Mouse (Mus musculus) midbrain, embryonic 15.5 days (tissue): ENCODE measurements around the gene Phrf1. TPM values are rescaled to one million over a fixed set of nuclear protein-coding genes. Genes with fewer than 3 reads are reported as not detected.

Experiments
- ATAC-seq: fragments of 200-750 bp; cut with Nextera tagmentation; replicated peaks from 2 replicates; pipeline ENCODE4 v1.8.0; 2017; ENCODE audit warnings: moderate TSS enrichment
- H3K27ac ChIP-seq: fragments of 300-500 bp; sonication (generic); 2 replicates; pipeline ENCODE4 v1.5.1; 2015; ENCODE audit warnings: mild to moderate bottlenecking, inconsistent platforms
- H3K27me3 ChIP-seq: fragments of 300-500 bp; sonication (generic); replicated peaks from 2 replicates; pipeline ENCODE4 v1.6.1; 2015; ENCODE audit warnings: inconsistent platforms
- H3K36me3 ChIP-seq: fragments of 300-500 bp; sonication (generic); replicated peaks from 2 replicates; pipeline ENCODE4 v1.6.1; 2015; ENCODE audit warnings: inconsistent platforms
- H3K4me1 ChIP-seq: fragments of 300-500 bp; sonication (generic); 2 replicates; pipeline ENCODE4 v1.6.1; 2015; ENCODE audit warnings: inconsistent platforms
- H3K4me2 ChIP-seq: fragments of 300-500 bp; sonication (generic); 2 replicates; pipeline ENCODE4 v1.6.1; 2015; ENCODE audit warnings: inconsistent platforms, mild to moderate bottlenecking, moderate library complexity
- H3K4me3 ChIP-seq: fragments of 300-500 bp; sonication (generic); 2 replicates; pipeline ENCODE4 v1.5.1; 2015; ENCODE audit warnings: mild to moderate bottlenecking, inconsistent platforms
- H3K9ac ChIP-seq: fragments of 300-500 bp; sonication (generic); 2 replicates; pipeline ENCODE4 v1.6.1; 2015; ENCODE audit warnings: mild to moderate bottlenecking, inconsistent platforms
- H3K9me3 ChIP-seq: fragments of 300-500 bp; sonication (generic); 2 replicates; pipeline ENCODE4 v1.6.1; 2016; ENCODE audit warnings: inconsistent platforms
- whole genome bisulfite sequencing: fragments of 180-500 bp; shearing (Covaris S2); methylation state at CpG from one replicate; pipeline ENCODE4 v1.1.7; 2015; ENCODE audit warnings: mixed read lengths; 5-methylcytosine and 5-hydroxymethylcytosine counted together
- polyA plus RNA-seq: library from polyadenylated mRNA; unstranded; fragments of >200 nt; fragmentation: Nextera tagmentation; extraction: Ambion mirVana; gene quantifications from 2 replicates; pipeline ENCODE4 v1.2.1, GENCODE M21; 2015

The Phrf1 gene
- polyA plus RNA-seq, 1 experiment from 2014 or later: 77.3 TPM

DNA sequence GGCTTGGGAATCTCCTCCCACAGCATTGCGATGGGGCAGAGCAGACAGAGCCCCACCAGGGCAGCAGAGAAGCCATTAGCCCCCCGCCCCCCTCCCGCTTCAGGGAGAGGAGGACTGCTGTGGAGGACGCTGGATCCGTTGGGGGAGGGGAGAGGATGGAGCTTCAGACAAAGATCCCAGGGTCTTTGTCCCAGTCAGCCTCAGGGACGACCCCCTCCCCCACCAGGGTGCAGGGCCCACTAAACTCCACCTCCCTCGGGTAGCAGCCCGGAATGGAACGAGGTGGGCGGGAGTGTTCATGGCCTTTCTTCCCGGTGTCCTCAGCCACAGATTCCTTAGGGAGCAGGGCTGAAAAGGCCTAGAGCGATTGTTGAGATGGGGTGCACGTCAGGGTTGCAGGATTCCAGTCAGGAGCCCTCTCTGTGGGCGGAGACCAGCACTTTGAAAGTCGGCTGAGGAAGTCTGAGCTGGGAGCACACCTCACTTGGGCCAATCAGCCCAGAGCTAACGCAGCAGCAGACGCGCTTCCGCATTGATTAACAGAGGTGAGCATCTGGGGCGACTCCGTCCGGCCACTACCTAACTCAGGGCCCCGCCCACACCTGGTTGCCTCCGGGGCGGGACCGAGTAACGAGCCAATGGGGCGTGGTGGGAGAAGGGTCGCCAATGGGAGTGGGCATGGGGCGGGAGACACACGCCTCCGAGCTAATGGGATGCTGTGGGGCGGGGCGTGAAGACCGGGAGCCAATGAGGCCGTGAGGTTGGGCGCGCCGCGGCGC, 13.3 kb upstream of the Phrf1 start, which contains the start of gene Rassf7:
Gene Rassf7, plus strand, starts transcription at position 760 of the 779 bp plus-strand sequence.
- peak within 1 kb of the TSS; percentile 66 for H3K9ac ChIP-seq
- peak within 1 kb of the TSS; percentile 99 for H3K4me2 ChIP-seq
- no peaks in the 10 kb centered on the region for H3K27me3 ChIP-seq
- no peaks in the 10 kb centered on the region for H3K36me3 ChIP-seq
- ATAC-seq: peak; percentile 96
- WGBS: under 1% methylated on average over 41 of the region's 41 CpGs
- H3K4me3 ChIP-seq: peak within 1 kb of the TSS; percentile 85
- peaks cover 18% of the 10 kb centered on the region for H3K4me1 ChIP-seq
- no peaks in the 10 kb centered on the region for H3K9me3 ChIP-seq
- H3K27ac ChIP-seq: peak within 1 kb of the TSS; percentile 76

DNA sequence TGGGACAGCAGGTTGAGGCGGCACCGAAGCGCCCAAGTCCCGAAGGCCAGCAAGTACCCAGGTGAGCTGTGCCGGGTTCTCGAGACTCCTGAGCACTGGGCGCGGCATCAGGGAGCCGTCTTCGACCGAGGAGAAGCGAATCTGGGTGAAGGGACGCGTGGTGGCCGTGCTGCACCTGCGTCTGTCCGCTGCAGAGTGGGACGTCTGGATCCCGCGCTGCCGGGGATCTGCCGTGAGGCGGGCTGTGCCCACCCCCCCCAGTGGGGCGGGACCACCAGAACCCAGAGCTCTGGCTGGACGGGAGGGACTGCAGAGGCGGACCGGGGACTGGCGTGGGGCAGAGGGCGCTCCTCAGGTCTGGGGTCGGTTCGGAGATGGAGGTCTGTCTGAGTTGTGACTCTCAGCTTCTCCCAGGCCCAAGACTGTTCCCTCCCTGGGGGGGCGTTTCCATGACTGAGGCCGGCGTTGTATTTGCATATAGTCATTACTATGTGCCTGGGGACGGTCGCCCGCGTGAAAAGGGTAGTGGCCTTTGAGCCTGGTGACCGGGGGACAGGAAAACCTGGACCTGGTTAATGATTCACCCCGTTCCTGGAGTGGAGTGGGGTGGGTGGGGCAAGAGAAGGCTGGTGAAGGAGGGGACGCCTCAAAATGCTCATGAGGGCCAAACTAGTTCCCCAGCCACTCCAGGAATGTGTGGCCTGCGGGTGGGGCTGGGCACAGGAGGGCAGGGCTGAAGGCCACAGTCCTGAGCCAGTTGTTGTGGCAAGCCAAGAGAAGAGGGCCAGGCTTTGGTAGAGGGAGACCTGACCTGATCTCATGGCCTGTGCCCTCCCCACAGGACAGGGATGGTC, 12.5 kb upstream of the Phrf1 start:
- WGBS: 1% methylated on average over 42 of the region's 42 CpGs
- peak overlapping the region; percentile 99 for H3K4me2 ChIP-seq
- H3K27ac ChIP-seq: peak overlapping the region; percentile 76
- H3K4me1 ChIP-seq: peaks cover 22% of the 10 kb centered on the region
- H3K9me3 ChIP-seq: no peaks in the 10 kb centered on the region
- H3K9ac ChIP-seq: peak overlapping the region; percentile 66
- ATAC-seq: peak; percentile 61; the same call in 1 of the 2 replicates
- H3K27me3 ChIP-seq: no peaks in the 10 kb centered on the region
- H3K4me3 ChIP-seq: peak overlapping the region; percentile 85
- no peaks in the 10 kb centered on the region for H3K36me3 ChIP-seq

DNA sequence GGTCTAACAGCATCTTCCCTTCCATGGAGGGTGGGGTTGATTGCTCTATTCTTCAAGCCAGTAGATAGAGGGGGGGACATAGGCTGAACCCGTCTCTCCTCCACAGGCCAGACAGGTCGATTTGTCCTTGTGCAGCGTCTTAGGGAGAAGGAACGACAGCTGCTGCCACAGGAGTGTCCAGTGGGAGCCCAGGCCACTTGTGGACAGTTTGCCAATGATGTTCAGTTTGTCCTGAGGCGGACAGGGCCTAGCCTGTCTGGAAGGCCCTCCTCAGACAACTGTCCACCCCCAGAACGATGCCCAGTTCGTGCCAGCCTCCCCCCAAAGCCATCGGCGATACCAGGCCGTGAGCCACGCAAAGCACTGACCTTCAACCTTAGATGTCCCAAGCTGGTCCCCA, 11.7 kb upstream of the Phrf1 start:
- ATAC-seq: no peak
- Histone ChIP-seq H3K27me3 (no peaks in the 10 kb centered on the region), H3K27ac (no peak overlapping the region), H3K9ac (no peak overlapping the region), H3K9me3 (no peaks in the 10 kb centered on the region), H3K4me1 (peaks cover 29% of the 10 kb centered on the region), H3K36me3 (no peaks in the 10 kb centered on the region), H3K4me3 (no peak overlapping the region), H3K4me2 (no peak overlapping the region)
- WGBS: 93% methylated on average over 11 of the region's 11 CpGs

- Histone ChIP-seq H3K9me3 (no peaks in the 10 kb centered on the region), H3K4me2 (no peak overlapping the region), H3K4me1 (peaks cover 35% of the 10 kb centered on the region), H3K36me3 (no peaks in the 10 kb centered on the region), H3K9ac (no peak overlapping the region), H3K27me3 (no peaks in the 10 kb centered on the region), H3K27ac (no peak overlapping the region), H3K4me3 (no peak overlapping the region)
- 90% methylated on average over 17 of the region's 17 CpGs for WGBS
- no peak for ATAC-seq
Observed at GRCm38 (mm10) chr7:141217343-141218013, 11.1 kb upstream of the Phrf1 start.

- whole genome bisulfite sequencing: 88% methylated on average over 3 of the region's 3 CpGs
- Histone ChIP-seq H3K4me2 (no peak overlapping the region), H3K9me3 (no peaks in the 10 kb centered on the region), H3K4me3 (no peak overlapping the region), H3K27me3 (no peaks in the 10 kb centered on the region), H3K4me1 (peaks cover 40% of the 10 kb centered on the region), H3K36me3 (no peaks in the 10 kb centered on the region), H3K9ac (no peak overlapping the region), H3K27ac (no peak overlapping the region)
- no peak for ATAC-seq
Observed at GRCm38 (mm10) chr7:141218141-141218540, 10.4 kb upstream of the Phrf1 start.

GRCm38 (mm10) chr7:141218557-141219133, 9.9 kb upstream of the Phrf1 start:
- Histone ChIP-seq H3K9ac (no peak overlapping the region), H3K4me2 (no peak overlapping the region), H3K4me1 (peaks cover 40% of the 10 kb centered on the region), H3K4me3 (no peak overlapping the region), H3K27me3 (no peaks in the 10 kb centered on the region), H3K9me3 (no peaks in the 10 kb centered on the region), H3K36me3 (no peaks in the 10 kb centered on the region), H3K27ac (no peak overlapping the region)
- WGBS: 87% methylated on average over 5 of the region's 5 CpGs
- ATAC-seq: no peak

DNA sequence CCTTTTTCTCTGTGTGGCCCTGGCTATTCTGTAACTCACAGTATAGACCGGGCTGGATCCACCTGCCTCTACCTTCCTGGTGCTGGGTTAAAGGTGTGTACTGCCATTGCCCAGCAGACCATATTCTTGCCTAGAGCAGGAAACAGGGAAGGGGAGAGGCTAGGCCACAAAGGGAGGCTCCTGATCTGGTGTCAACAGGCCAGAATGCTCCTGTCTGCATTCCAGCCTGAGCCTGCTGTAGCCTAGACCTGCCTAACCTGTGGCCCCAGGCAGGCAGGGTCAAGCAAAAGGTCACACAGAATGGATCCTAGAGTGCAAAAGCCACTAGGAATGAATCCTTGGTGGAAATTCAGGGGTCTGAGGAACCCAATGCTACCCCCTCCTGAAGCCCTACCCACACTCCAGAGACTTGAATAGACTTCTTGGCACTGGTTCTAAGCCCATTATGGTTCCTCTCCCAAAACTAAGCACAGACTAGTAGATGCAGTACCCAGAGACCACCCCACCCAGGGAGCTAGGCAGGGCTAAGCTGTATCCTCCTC, 9.0 kb upstream of the Phrf1 start:
- Histone ChIP-seq H3K9ac (no peak overlapping the region), H3K36me3 (no peaks in the 10 kb centered on the region), H3K27me3 (no peaks in the 10 kb centered on the region), H3K9me3 (no peaks in the 10 kb centered on the region), H3K4me1 (peaks cover 40% of the 10 kb centered on the region), H3K4me3 (no peak overlapping the region), H3K4me2 (no peak overlapping the region), H3K27ac (no peak overlapping the region)
- no peak for ATAC-seq
- WGBS: 100% methylated on average over 1 of the region's 1 CpGs

GRCm38 (mm10) chr7:141220377-141220776, 8.2 kb upstream of the Phrf1 start:
- no peaks in the 10 kb centered on the region for H3K9me3 ChIP-seq
- no peaks in the 10 kb centered on the region for H3K27me3 ChIP-seq
- H3K27ac ChIP-seq: no peak overlapping the region
- ATAC-seq: no peak
- peak overlapping the region; percentile 79; the same call in 1 of the 2 replicates for H3K4me2 ChIP-seq
- WGBS: 67% methylated on average over 1 of the region's 1 CpGs
- no peaks in the 10 kb centered on the region for H3K36me3 ChIP-seq
- no peak overlapping the region for H3K4me3 ChIP-seq
- peaks cover 34% of the 10 kb centered on the region for H3K4me1 ChIP-seq
- no peak overlapping the region for H3K9ac ChIP-seq

- H3K27ac ChIP-seq: peak overlapping the region; percentile 74
- 3% methylated on average over 44 of the region's 44 CpGs for WGBS
- H3K36me3 ChIP-seq: no peaks in the 10 kb centered on the region
- H3K9me3 ChIP-seq: no peaks in the 10 kb centered on the region
- peak overlapping the region; percentile 40 for H3K4me3 ChIP-seq
- H3K9ac ChIP-seq: peak overlapping the region; percentile 48
- ATAC-seq: peak; percentile 96
- peak overlapping the region; percentile 79 for H3K4me2 ChIP-seq
- peaks cover 26% of the 10 kb centered on the region for H3K4me1 ChIP-seq
- no peaks in the 10 kb centered on the region for H3K27me3 ChIP-seq
Observed at GRCm38 (mm10) chr7:141221249-141222125, 7.1 kb upstream of the Phrf1 start.

DNA sequence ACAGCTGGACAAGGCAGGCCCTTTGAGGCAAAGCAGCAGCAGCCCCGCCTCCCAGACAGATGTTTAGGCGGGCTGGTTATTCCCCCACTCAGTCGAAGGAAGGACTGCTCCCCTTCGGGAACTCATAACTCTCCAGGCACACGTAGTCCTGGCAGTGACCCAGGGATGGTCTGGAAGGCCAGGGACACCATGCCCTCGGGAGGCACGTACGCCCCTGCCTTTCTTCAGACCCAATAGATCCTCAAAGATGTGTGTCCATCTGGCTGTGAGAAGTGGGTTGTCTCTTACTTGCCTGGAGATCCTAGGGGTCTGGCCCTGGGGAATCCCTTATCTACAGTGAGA, 6.5 kb upstream of the Phrf1 start:
- Histone ChIP-seq H3K4me2 (peak overlapping the region; percentile 79), H3K4me3 (peak overlapping the region; percentile 40), H3K4me1 (peaks cover 22% of the 10 kb centered on the region), H3K27me3 (no peaks in the 10 kb centered on the region), H3K36me3 (no peaks in the 10 kb centered on the region), H3K9ac (peak overlapping the region; percentile 48), H3K9me3 (no peaks in the 10 kb centered on the region), H3K27ac (peak overlapping the region; percentile 74)
- no peak; the same call in 1 of the 2 replicates for ATAC-seq
- WGBS: 8% methylated on average over 8 of the region's 8 CpGs

GRCm38 (mm10) chr7:141222696-141223215, 5.8 kb upstream of the Phrf1 start:
- H3K9me3 ChIP-seq: no peaks in the 10 kb centered on the region
- H3K9ac ChIP-seq: no peak overlapping the region
- H3K4me1 ChIP-seq: peaks cover 22% of the 10 kb centered on the region
- H3K4me2 ChIP-seq: peak overlapping the region; percentile 79
- no peaks in the 10 kb centered on the region for H3K36me3 ChIP-seq
- 0 out of 2 replicates have a peak overlapping the region, but pooled peaks have one; percentile 74 for H3K27ac ChIP-seq
- no peak for ATAC-seq
- WGBS: 92% methylated on average over 4 of the region's 4 CpGs
- no peak overlapping the region for H3K4me3 ChIP-seq
- no peaks in the 10 kb centered on the region for H3K27me3 ChIP-seq
